Mouse (Mus musculus) heart, adult 2 months (tissue): ENCODE results near the gene Gsk3a.

ENCODE experiments used
- CTCF ChIP-seq: fragments of 200-600 bp; IDR thresholded peaks from 2 replicates; pipeline ENCODE4 v1.8.1; 2022; ENCODE audit warnings: antibody characterized with exemption, mild to moderate bottlenecking, moderate library complexity
- POLR2A ChIP-seq: fragments of 200-500 bp; IDR thresholded peaks from 2 replicates; pipeline ENCODE4 v1.6.1; 2011; ENCODE audit warnings: mild to moderate bottlenecking, low read depth, low read length, control low read depth; ENCODE audit not compliant: insufficient read depth

- TF ChIP-seq POLR2A (no peak), CTCF (no peak)
Measured at GRCm38 (mm10) chr7:25220457-25221101, 17.1 kb downstream of the Gsk3a start, which contains the start of gene Dedd2.
